Mouse (Mus musculus): Measurements from ENCODE around the gene Mical3. TPM values are rescaled to one million over a fixed set of nuclear protein-coding genes. Genes with fewer than 3 reads are reported as not detected.

Mical3 gene
- total RNA-seq, 1 experiment from 2014 or later: 65.9 TPM

GRCm38 (mm10) chr6:121014339-121014738 is 116.5 kb downstream of the Mical3 start:
- no peak for DNase-seq

- peak; percentile 39 for DNase-seq
These were observed 117.0 kb downstream of the Mical3 start for GRCm38 (mm10) chr6:121013750-121014149.

- DNase-seq: no peak
These were observed 119.1 kb downstream of the Mical3 start for GRCm38 (mm10) chr6:121011709-121012108.

GRCm38 (mm10) chr6:121009651-121010050 is 121.1 kb downstream of the Mical3 start:
- no peak for DNase-seq

DNA sequence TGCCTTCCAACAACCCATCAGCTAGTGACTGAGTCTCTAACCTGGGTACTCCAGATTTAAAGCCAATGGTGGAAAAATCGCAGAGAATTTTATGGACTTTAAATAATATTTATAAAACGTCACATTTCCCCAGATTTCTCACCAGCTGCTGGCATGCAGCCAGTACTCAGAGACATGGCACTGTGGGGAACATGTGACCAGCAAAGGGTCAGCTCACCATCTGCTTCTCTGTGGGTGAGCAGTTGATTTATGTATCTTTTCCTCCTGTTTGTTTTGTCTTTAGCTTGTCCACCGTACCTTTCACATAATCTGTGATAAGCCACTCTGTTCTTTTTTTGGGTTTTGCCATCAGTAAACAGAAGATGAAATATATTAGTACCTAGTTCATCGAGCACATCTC is 125.8 kb downstream of the Mical3 start:
- DNase-seq: no peak

- no peak for DNase-seq
These were observed 127.8 kb downstream of the Mical3 start for GRCm38 (mm10) chr6:121002952-121003351.

DNA sequence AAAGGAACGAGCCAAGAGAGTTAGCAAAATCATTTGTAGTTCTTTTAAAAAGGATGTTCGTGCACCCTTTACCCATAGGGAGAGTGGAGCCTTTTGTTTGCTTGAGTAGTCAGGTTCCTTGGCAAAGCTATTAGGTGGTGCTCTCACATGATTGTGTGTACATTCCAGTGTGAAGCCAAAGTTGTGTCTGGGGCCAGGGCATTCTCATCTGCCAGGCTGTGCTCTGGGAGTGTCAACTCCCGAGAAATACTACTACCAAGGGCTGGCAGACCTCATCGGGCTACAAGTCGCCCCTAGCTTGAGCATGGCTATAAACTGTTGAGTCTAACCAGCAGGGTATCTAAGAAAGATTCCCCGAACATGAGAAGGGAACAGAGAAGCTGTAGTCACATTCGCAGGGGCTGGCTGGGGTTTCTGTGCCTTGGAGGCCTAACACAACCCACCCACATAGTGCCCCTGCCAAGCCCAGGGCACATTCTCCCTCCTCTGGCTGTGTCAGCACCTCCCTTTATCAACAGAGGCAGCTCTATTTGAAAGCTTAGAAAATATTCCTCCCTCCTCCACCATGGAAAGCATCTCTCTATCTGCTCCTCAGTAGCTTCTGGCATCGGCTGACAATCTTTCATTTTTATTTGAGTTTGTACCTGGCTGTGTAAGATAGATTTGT is 130.8 kb downstream of the Mical3 start:
- DNase-seq: no peak

- DNase-seq: no peak
These were observed 131.7 kb downstream of the Mical3 start for GRCm38 (mm10) chr6:120999087-120999486.

GRCm38 (mm10) chr6:120996607-120997006 is 134.2 kb downstream of the Mical3 start:
- no peak for DNase-seq

DNA sequence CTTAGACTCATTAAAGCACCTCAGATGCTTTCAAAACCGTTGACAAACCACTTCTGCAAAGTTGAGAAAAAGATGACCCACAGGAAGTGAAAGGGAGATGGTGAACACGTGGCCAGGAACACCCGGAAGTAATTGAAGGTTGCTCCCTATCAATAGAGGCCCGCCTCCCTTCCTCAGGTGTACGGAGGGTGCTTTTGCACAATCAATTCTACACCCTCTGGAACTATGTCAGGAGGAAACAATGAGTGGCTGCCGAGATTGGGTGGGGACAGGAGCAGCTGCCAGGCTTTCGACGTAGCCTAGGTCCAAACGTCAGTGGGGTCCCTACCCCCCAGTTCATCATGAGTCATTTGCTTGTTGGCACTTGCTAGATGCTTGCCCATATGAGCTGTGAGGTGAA is 135.3 kb downstream of the Mical3 start:
- DNase-seq: no peak

DNA sequence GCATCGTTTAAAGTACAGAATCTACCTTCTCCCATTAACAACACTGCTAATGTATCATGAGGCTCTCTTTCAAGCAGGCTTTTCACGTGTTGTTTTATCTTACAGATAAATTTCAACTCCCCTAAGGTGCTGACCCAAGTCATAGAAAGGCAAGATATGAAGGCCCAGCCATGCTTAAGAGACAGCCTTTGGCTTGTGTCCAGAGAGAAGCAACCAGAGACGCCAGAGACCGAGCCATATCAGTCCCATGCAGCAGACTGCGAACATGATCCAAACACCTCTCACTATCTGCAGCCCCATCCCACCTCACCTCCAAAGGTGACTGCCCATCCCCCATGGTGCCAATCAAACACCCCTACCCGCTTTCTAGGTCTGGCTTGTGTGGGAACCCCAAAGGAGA is 138.9 kb downstream of the Mical3 start:
- DNase-seq: no peak

GRCm38 (mm10) chr6:120987571-120988084 is 143.2 kb downstream of the Mical3 start:
- no peak for DNase-seq

DNA sequence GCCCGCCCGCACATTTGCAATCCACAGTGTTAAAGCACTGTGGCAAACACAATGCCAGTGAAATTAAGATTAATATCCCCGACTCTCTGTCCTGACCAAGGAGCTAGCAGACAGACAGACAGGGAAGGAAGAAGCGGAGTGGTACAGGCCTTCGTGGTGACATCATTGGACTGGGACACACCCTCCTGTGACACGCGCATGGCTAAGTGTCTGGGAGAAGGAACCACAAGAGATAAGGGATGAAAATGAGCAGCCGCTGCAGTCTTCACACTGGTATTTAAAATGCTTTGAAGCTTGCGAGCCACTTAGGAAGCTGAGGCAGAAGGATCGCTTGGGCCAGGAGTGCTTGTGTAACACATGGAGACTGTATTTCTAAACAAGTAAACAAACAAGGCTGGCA is 143.6 kb downstream of the Mical3 start:
- DNase-seq: no peak

DNA sequence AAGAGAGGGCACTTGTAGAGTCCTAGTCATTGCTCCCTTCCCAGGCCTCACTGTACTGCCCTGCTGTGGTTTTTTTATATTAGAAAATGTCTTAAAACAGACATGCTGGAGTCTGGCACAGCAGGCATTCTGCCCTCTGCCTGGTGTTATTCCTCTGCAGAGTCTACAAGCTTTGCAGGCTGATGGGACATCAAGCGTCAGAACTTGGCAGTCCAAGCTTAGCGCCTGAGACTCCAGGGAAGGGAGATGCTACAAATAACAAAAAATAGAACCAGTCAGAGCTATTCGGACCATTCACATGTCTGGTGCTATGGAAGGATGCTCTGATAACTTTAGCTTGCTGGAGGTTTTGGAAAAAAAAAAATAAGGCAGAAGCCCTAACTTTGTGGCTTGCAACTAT is 144.6 kb downstream of the Mical3 start:
- no peak for DNase-seq

DNA sequence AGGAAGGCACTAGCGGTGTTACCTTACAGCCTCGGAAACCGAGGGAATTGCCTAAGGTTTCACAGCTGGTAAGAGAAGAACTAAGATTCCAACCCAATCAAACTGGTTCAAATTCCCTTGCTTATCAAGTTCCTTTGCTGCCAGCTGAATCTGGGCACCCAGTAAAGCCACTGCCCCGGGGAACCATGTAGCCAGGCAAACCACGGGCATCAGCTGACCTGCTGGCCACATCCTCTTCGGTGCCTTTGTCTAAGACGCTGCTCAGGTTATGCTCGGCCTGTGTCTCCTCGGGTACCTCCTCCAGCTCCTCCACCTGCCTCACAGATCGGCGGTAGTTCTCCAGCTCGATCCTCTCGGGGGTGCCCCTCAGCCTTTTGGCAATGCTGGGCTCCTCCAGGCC is 148.5 kb downstream of the Mical3 start:
- DNase-seq: no peak

GRCm38 (mm10) chr6:120981537-120981936 is 149.3 kb downstream of the Mical3 start:
- DNase-seq: peak; percentile 37

- peak; percentile 35 for DNase-seq
These were observed 152.7 kb downstream of the Mical3 start for GRCm38 (mm10) chr6:120978019-120978621.

DNA sequence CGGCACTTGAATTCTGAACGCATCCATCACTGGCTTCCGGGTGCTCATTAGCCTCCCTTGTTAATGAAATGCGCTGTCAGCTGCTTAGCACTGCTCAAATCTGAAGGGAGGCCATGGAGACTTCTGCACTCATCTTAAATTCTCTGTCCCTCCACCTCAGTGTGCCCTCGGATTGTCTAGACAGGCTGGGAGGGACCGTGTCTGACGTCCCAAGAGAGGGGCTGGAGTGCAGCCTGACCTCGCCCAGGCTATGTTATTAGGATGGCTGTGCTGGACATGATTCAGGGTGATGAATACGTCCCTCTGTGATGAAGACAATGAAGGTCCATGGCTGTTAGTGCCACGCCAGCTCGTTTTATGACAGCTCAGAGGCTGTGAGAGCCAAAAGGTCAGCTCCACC is 153.8 kb downstream of the Mical3 start:
- peak; percentile 27 for DNase-seq

DNA sequence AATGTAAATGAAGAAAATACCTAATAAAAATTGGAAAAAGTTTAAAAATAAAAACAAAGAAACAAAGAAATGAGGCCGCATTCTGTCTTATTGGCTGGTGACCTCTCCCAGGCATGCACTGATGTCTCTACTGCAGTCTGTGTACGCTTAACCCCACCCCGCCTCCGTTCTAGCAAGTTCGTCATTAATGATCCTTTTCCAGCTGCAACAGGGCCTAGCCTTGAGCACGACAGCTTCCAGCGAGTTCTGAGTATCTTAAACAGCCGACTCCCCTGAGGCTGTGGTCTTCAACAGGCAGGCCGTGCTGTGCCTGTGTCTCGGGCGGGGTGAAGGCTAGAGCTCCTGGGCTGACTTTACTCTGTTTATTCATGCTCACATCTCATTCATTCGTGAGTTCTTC is 154.7 kb downstream of the Mical3 start:
- no peak for DNase-seq

DNA sequence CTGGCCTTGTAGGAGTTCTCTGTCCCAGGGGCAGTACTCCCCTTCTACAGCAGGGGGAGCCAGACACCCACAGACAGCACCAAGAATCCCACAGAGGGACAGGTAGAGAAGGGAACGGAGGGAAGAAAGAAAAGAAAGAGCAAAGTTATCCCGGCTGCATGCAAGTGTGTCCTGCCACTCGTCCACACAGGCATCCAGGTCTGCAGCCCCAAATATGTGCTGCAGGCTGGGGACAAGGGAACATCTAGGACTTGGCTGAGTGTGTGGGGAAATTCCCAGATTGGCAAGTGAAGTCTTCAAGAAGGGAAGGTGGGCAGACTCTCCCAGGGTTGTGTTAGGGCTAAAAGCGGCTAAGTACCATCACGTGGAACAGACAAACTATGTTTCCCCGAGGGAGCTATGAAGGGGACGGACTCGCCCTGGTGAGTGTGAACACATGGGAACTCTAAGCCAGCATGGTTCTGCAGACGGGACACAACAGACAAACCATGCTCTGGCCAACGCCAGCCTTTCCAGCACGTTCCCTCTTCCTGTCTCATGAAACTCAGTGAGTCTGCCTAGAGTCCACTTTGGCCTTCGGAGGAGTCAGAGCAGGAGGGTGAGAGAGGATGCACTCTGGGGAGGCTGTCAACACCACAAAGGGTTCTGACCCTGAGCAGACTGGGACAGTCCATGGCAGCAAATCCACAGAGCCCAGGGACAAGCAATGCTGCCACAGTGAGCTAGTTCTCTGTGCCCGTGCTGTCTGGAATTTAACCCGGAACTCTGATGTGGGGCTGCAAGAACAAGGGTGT is 158.8 kb downstream of the Mical3 start:
- peak; percentile 80 for DNase-seq

DNA sequence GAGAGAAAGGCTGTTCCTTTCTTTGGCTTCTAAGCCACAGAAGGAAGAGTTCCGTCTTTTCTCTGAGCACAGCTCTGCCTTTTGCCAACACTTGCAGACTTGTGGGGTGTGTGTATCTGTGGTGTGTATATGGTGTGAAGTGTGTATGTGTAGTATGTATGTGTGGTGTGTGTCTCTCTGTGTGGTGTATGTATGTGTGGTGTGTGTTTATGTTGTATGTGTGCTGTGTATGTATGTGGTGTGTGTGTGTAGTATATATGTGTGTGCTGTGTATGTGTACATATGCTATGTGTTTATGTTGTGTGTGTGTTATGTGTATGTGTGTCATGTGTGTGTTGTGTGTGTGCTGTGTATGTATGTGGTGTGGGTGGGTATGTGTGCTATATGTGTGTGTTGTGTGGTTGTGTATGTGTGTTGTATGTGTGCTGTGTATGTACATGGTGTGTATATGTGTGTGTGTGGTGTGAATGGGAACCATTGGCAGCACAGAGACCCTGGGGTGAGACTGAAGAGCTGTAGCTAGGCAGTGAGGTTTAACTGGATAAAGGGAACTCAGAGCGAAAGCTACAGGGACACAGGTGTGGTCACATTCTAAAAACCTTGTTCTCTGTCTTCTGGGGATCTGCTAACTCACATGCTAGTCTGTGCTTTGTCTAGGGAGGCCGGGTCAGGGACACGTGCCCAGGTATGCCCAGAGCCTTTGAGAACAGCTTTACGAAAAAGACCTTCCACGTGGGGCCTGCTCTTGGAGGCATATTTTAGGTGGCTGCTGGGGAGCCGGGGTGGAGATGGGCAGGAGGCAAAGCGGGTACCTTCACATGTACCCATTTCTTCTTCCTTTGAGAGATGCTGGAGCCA is 159.6 kb downstream of the Mical3 start:
- no peak for DNase-seq

GRCm38 (mm10) chr6:120965814-120966213 is 165.0 kb downstream of the Mical3 start:
- DNase-seq: no peak

All from adrenal gland, postnatal 25 days (tissue).